Mouse (Mus musculus) adrenal gland, postnatal 10 days (tissue): ENCODE results near the gene Lrrc37a. TPM values are rescaled to one million over a fixed set of nuclear protein-coding genes. Genes with fewer than 3 reads are reported as not detected.

ENCODE experiments used
- total RNA-seq, 2 experiments: library from RNA; stranded (reverse); gene quantifications; 2 replicates each; pipeline ENCODE4 v1.2.3; 2021

Gene Lrrc37a
- total RNA-seq, 2 experiments from 2014 or later = not detected

Other genes starting within 250 kb of the Lrrc37a start
- 1 to 10 TPM; 5.2 to 6.9 TPM for gene Map3k14, start 237.1 kb downstream of the Lrrc37a start, total RNA-seq
- gene Arhgap27, start 140.9 kb downstream of the Lrrc37a start, total RNA-seq = 10 to 100 TPM; 23.1 to 24.5 TPM
- gene Plekhm1, start 91.9 kb downstream of the Lrrc37a start, total RNA-seq = 10 to 100 TPM; 14.4 to 17.4 TPM
- gene Gm884, start 116.5 kb upstream of the Lrrc37a start, total RNA-seq = not detected
- gene Lyzl6, start 134.3 kb upstream of the Lrrc37a start, total RNA-seq = not detected
- gene Rprml, start 145.0 kb upstream of the Lrrc37a start, total RNA-seq = under 1 TPM in 1 of 2 experiments, not detected in 1; 0.45 TPM
- gene Gosr2, start 193.3 kb upstream of the Lrrc37a start, total RNA-seq = 10 to 100 TPM; 64.3 to 72.7 TPM
- gene Wnt9b, start 245.2 kb upstream of the Lrrc37a start, total RNA-seq = under 1 TPM; 0.12 to 0.39 TPM